Mouse (Mus musculus) CH12.LX (cell line): ENCODE data around the gene Kyat1. TPM values are rescaled to one million over a fixed set of nuclear protein-coding genes. Genes with fewer than 3 reads are reported as not detected.

Experiments
- DNase-seq: peaks from one replicate; pipeline ENCODE4 v3.0.0-alpha.2; 2013; ENCODE audit errors: extremely low read depth
- H3K27ac ChIP-seq: 2 replicates; pipeline ENCODE4 v1.5.1; 2012; ENCODE audit warnings: low read depth, mild to moderate bottlenecking, control low read depth, moderate library complexity; ENCODE audit not compliant: insufficient read depth
- H3K27me3 ChIP-seq: replicated peaks from 2 replicates; pipeline ENCODE3; 2012; ENCODE audit warnings: inconsistent platforms
- H3K36me3 ChIP-seq, 2 experiments: replicated peaks in 1 of 2; 2 replicates each; pipeline versions ENCODE3 to v1.6.1; 2012; ENCODE audit warnings: inconsistent platforms in 1 of 2, low read length in 1 of 2, mild to moderate bottlenecking in 1 of 2, mixed read lengths in 1 of 2, moderate library complexity in 1 of 2; ENCODE audit not compliant: control insufficient read depth in 1 of 2, insufficient read depth in 1 of 2
- H3K4me1 ChIP-seq, 2 experiments: 2 replicates each; pipeline ENCODE4 v1.6.1; 2012; ENCODE audit warnings: inconsistent platforms in 1 of 2, moderate library complexity in 1 of 2; ENCODE audit not compliant: insufficient read depth in 2 of 2, control insufficient read depth in 1 of 2
- H3K4me2 ChIP-seq: 2 replicates; pipeline ENCODE4 v1.6.1; 2012; ENCODE audit warnings: low read depth, mild to moderate bottlenecking, control low read depth; ENCODE audit not compliant: poor library complexity, insufficient read depth, severe bottlenecking
- H3K4me3 ChIP-seq, 3 experiments: fragments of 150-350 bp in 1 of 3; sonication (generic) in 1 of 3; replicated peaks in 1 of 3; 2 replicates each; pipeline versions ENCODE3 to v1.5.1; 2011 to 2012; ENCODE audit warnings: low read depth in 2 of 3, low read length in 2 of 3, mild to moderate bottlenecking in 2 of 3, moderate library complexity in 2 of 3, control low read depth in 1 of 3, improper control_type of control experiment in 1 of 3, inconsistent platforms in 1 of 3, mixed read lengths in 1 of 3; ENCODE audit not compliant: poor library complexity in 1 of 3
- H3K79me2 ChIP-seq: replicated peaks from 2 replicates; pipeline ENCODE4 v1.6.1; 2012; ENCODE audit warnings: mild to moderate bottlenecking, moderate library complexity; ENCODE audit not compliant: control insufficient read depth, poor library complexity, insufficient read depth, severe bottlenecking; ENCODE audit errors: extremely low read depth
- H3K9ac ChIP-seq: 2 replicates; pipeline ENCODE4 v1.6.1; 2012; ENCODE audit warnings: low read depth, mild to moderate bottlenecking, control low read depth, moderate library complexity; ENCODE audit not compliant: insufficient read depth
- H3K9me3 ChIP-seq: replicated peaks from 2 replicates; pipeline ENCODE3; 2012; ENCODE audit warnings: low read length, inconsistent platforms, mixed read lengths
- CHD1 ChIP-seq: IDR thresholded peaks from 2 replicates; pipeline ENCODE4 v1.6.1; 2012; ENCODE audit warnings: low read depth, low read length, improper control_type of control experiment, inconsistent platforms
- CHD2 ChIP-seq: IDR thresholded peaks from 2 replicates; pipeline ENCODE4 v1.6.1; 2011; ENCODE audit warnings: low read length, improper control_type of control experiment
- E2F4 ChIP-seq: IDR thresholded peaks from 2 replicates; pipeline ENCODE4 v1.6.1; 2011; ENCODE audit warnings: low read depth, low read length, improper control_type of control experiment; ENCODE audit not compliant: insufficient replicate concordance
- EP300 ChIP-seq: IDR thresholded peaks from 2 replicates; pipeline ENCODE4 v1.6.1; 2011; ENCODE audit warnings: low read length, improper control_type of control experiment
- GABPA ChIP-seq: IDR thresholded peaks from 2 replicates; pipeline ENCODE4 v1.6.1; 2012; ENCODE audit warnings: low read depth, low read length, improper control_type of control experiment, inconsistent platforms; ENCODE audit not compliant: insufficient replicate concordance
- HCFC1 ChIP-seq: IDR thresholded peaks from 2 replicates; pipeline ENCODE4 v1.6.1; 2012; ENCODE audit warnings: low read depth, mild to moderate bottlenecking, inconsistent platforms, low read length, improper control_type of control experiment
- IRF4 ChIP-seq: IDR thresholded peaks from 2 replicates; pipeline ENCODE4 v1.6.1; 2014; ENCODE audit warnings: low read depth, mild to moderate bottlenecking, inconsistent platforms, low read length, improper control_type of control experiment
- MAFK ChIP-seq: IDR thresholded peaks from 2 replicates; pipeline ENCODE4 v1.6.1; 2011; ENCODE audit warnings: low read length, improper control_type of control experiment; ENCODE audit not compliant: insufficient replicate concordance
- MAZ ChIP-seq: IDR thresholded peaks from 2 replicates; pipeline ENCODE4 v1.6.1; 2012; ENCODE audit warnings: low read depth, mild to moderate bottlenecking, inconsistent platforms, low read length, improper control_type of control experiment, moderate library complexity
- MEF2A ChIP-seq: IDR thresholded peaks from 2 replicates; pipeline ENCODE4 v1.6.1; 2014; ENCODE audit warnings: low read depth, mild to moderate bottlenecking, inconsistent platforms, low read length, improper control_type of control experiment, borderline replicate concordance
- MXI1 ChIP-seq: IDR thresholded peaks from 2 replicates; pipeline ENCODE4 v1.6.1; 2011; ENCODE audit warnings: mild to moderate bottlenecking, low read depth, low read length, improper control_type of control experiment
- MYC ChIP-seq: IDR thresholded peaks from 2 replicates; pipeline ENCODE4 v1.6.1; 2011; ENCODE audit warnings: low read depth, mild to moderate bottlenecking, improper control_type of control experiment, low read length
- NELFE ChIP-seq: IDR thresholded peaks from 2 replicates; pipeline ENCODE4 v1.6.1; 2011; ENCODE audit warnings: low read depth, low read length, improper control_type of control experiment
- NRF1 ChIP-seq: IDR thresholded peaks from 2 replicates; pipeline ENCODE4 v1.6.1; 2014; ENCODE audit warnings: low read depth, mild to moderate bottlenecking, inconsistent platforms, low read length, improper control_type of control experiment, moderate library complexity
- PAX5 ChIP-seq: IDR thresholded peaks from 2 replicates; pipeline ENCODE4 v1.6.1; 2012; ENCODE audit warnings: low read length, inconsistent platforms, mixed read lengths
- POLR2AphosphoS2 ChIP-seq: IDR thresholded peaks from 2 replicates; pipeline ENCODE4 v1.6.1; 2011; ENCODE audit warnings: low read depth, low read length, improper control_type of control experiment
- RAD21 ChIP-seq: IDR thresholded peaks from 2 replicates; pipeline ENCODE4 v1.6.1; 2011; ENCODE audit warnings: low read depth, mild to moderate bottlenecking, low read length, improper control_type of control experiment, moderate library complexity
- SMC3 ChIP-seq: IDR thresholded peaks from 2 replicates; pipeline ENCODE4 v1.6.1; 2011; ENCODE audit warnings: low read depth, low read length, improper control_type of control experiment
- TCF12 ChIP-seq: IDR thresholded peaks from 2 replicates; pipeline ENCODE4 v1.6.1; 2014; ENCODE audit warnings: low read depth, mild to moderate bottlenecking, inconsistent platforms, low read length, improper control_type of control experiment
- UBTF ChIP-seq: IDR thresholded peaks from 2 replicates; pipeline ENCODE4 v1.6.1; 2012; ENCODE audit warnings: low read depth, mild to moderate bottlenecking, inconsistent platforms, low read length, improper control_type of control experiment, moderate library complexity
- USF1 ChIP-seq: IDR thresholded peaks from 2 replicates; pipeline ENCODE4 v1.6.1; 2014; ENCODE audit warnings: low read depth, mild to moderate bottlenecking, inconsistent platforms, low read length, improper control_type of control experiment
- USF2 ChIP-seq: conservative IDR thresholded peaks from 2 replicates; pipeline ENCODE4 v1.6.1; 2011; ENCODE audit warnings: low read depth, low read length, improper control_type of control experiment
- ZC3H11A ChIP-seq: IDR thresholded peaks from 2 replicates; pipeline ENCODE4 v1.6.1; 2012; ENCODE audit warnings: low read depth, mild to moderate bottlenecking, inconsistent platforms, low read length, improper control_type of control experiment
- ZKSCAN1 ChIP-seq: IDR thresholded peaks from 2 replicates; pipeline ENCODE4 v1.6.1; 2012; ENCODE audit warnings: low read depth, inconsistent platforms, low read length, improper control_type of control experiment, borderline replicate concordance
- ZNF384 ChIP-seq: IDR thresholded peaks from 2 replicates; pipeline ENCODE4 v1.6.1; 2012; ENCODE audit warnings: low read depth, low read length, improper control_type of control experiment, inconsistent platforms
- dilution Hi-C: fragments of 300-500 bp; cut with MboI; formaldehyde crosslinking; loops from 2 replicates; pipeline ENCODE4 v1.14.3; 2020; ENCODE audit warnings: low sequenced_read_pairs; ENCODE audit not compliant: extremely low pct_unique_long_range_greater_than_20kb, extremely low pct_ligation_motif_present
- in situ Hi-C: fragments of 300-500 bp; cut with MboI; formaldehyde crosslinking; loops from 3 replicates; pipeline ENCODE4 v1.14.3; 2019; ENCODE audit warnings: low sequenced_read_pairs, low pct_ligation_motif_present, low pct_unique_long_range_greater_than_20kb, mixed read lengths
- polyA plus RNA-seq: library from polyadenylated mRNA; unstranded; fragments of >175 nt; gene quantifications from 2 replicates; pipeline ENCODE4 v1.2.1, GENCODE M21; 2012; ENCODE audit warnings: low read depth; ENCODE audit not compliant: insufficient read length
- total RNA-seq, 2 experiments: library from RNA; depleted of rRNA; stranded (reverse); fragments of 300-350 nt in 1 of 2; fragments of >200 nt in 1 of 2; gene quantifications; 2 replicates each; pipeline ENCODE4 v1.2.3; 2012 to 2014

The Kyat1 gene
- total and polyA plus RNA-seq, 3 experiments: 5.0 to 7.0 (median 5.4) TPM

DNA sequence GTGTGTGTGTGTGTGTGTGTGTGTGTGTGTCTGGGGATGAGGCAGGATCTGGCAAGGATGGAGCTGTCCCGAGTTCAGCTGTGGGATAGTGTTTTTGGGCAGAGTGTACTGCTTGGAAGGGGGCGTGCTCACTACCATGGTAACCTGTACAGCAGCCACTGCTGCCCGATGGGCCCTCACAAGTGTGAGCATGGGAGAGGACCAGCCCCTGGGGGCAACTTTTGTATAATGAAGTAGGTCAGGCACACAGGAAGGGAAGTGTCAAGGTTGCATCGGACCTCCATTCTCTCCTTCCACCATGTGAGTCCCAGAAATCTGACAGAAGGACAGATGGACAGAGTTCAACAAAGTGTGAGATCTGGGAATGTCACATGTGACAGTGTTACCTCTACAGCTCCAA lies 42.0 kb upstream of the Kyat1 start:
- dilution Hi-C loops: no loop called here
- peaks cover 12 to 59% of the 10 kb centered on the region in 2 experiments for H3K36me3 ChIP-seq

DNA sequence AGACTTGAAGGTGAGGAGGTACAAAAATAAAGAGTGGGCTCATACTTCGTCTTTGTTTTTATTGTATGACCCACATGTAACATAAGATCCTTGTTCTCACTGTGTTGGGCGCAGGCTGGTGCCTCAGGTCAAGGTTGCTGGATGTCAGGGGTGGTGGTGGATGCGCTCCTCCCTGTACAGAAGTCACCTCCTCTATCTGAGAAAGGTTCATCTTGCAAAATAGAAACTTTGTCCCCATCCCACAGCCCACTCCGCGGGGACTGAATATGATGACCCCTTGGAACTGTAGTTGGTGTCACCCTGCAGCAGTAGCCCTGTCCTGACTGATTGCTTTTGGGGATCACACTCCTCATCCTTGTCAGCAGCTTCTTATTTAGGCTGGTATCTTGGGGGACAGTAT lies 41.4 kb upstream of the Kyat1 start:
- no peak for DNase-seq
- no peaks in the 10 kb centered on the region for H3K79me2 ChIP-seq
- TF ChIP-seq MAZ: no peak
- TF ChIP-seq, all 38 proteins: peak for 0
- H3K9ac ChIP-seq: no peak overlapping the region
- H3K27ac ChIP-seq: no peak overlapping the region
- peaks cover 12 to 64% of the 10 kb centered on the region in 2 experiments for H3K36me3 ChIP-seq
- H3K4me3 ChIP-seq: no peak overlapping the region
- no peaks in the 10 kb centered on the region for H3K9me3 ChIP-seq
- H3K4me2 ChIP-seq: no peak overlapping the region
- in situ Hi-C loops: loop anchor here (10.0 kb wide), 1 partner anchor 62 kb away; no protein-coding TSS in a partner anchor
- H3K27me3 ChIP-seq: no peaks in the 10 kb centered on the region
- dilution Hi-C loops: no loop called here
- peaks cover 19 to 44% of the 10 kb centered on the region in 2 experiments for H3K4me1 ChIP-seq

More for the DNA sequence above, 42.0 kb upstream of the Kyat1 start:
- no peak overlapping the region for H3K27ac ChIP-seq
- no peak for DNase-seq
- no peak overlapping the region for H3K9ac ChIP-seq
- TF ChIP-seq PAX5 (no peak), ZKSCAN1 (no peak), ZC3H11A (no peak), SMC3 (no peak), HCFC1 (no peak), MAFK (no peak), CHD2 (no peak), NRF1 (no peak), ZNF384 (no peak), MEF2A (no peak)
- H3K4me2 ChIP-seq: no peak overlapping the region
- peaks cover 22 to 47% of the 10 kb centered on the region in 2 experiments for H3K4me1 ChIP-seq
- no peaks in the 10 kb centered on the region for H3K79me2 ChIP-seq
- in situ Hi-C loops: loop anchor here (10.0 kb wide), 1 partner anchor 63 kb away; no protein-coding TSS in a partner anchor
- no peaks in the 10 kb centered on the region for H3K27me3 ChIP-seq
- H3K4me3 ChIP-seq: no peak overlapping the region
- H3K9me3 ChIP-seq: no peaks in the 10 kb centered on the region

DNA sequence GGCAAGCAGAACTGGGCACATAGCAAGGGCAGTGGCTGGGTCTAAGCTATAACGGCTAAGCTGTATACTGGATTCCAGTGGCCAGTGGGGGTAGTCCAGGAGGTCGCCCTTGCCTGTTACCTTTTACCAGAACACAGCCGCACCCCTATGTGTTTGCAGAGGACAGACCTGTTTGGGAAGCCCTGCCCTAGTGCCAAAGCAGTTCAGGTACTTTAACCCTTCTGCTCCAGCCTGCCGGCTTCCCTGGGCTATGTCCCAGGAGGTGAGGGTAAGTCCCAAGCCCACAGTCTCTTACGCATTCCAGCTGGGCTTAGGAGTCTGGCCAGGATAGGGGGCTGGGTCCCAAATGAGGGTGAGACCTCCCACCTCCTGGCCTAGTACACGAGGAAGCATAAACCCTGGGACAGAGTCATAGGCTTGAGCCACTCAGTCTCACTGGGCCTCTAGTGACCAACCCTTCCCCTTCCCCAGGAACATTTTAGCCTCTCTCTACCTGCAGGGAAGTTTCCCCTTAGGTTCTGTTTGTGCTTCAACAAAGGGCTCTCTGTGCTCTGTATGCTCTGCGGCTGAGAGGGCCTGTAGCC lies 39.0 kb upstream of the Kyat1 start:
- DNase-seq: no peak
- in situ Hi-C loops (loop anchor here (10.0 kb wide), 1 partner anchor 60 kb away; no protein-coding TSS in a partner anchor), dilution Hi-C loops (no loop called here)
- Histone ChIP-seq H3K9ac (no peak overlapping the region), H3K27me3 (no peaks in the 10 kb centered on the region), H3K4me3 (no peak overlapping the region), H3K4me1 (peaks cover 11 to 32% of the 10 kb centered on the region in 2 experiments), H3K36me3 (peaks cover 21 to 79% of the 10 kb centered on the region in 2 experiments), H3K9me3 (no peaks in the 10 kb centered on the region), H3K79me2 (no peaks in the 10 kb centered on the region), H3K4me2 (no peak overlapping the region), H3K27ac (no peak overlapping the region)
- TF ChIP-seq EP300 (no peak), MAFK (no peak), NELFE (no peak), MYC (no peak), POLR2AphosphoS2 (no peak), TCF12 (no peak), RAD21 (no peak), UBTF (no peak), IRF4 (no peak), USF1 (no peak), MXI1 (no peak), GABPA (no peak), CHD1 (no peak), HCFC1 (no peak), E2F4 (no peak), USF2 (no peak)
